Mouse (Mus musculus) spleen, adult 10 weeks (tissue): ENCODE results near the gene Herc3. TPM values are rescaled to one million over a fixed set of nuclear protein-coding genes. Genes with fewer than 3 reads are reported as not detected.

Experiments used
- polyA plus RNA-seq: library from polyadenylated mRNA; stranded (reverse); fragments of 350-450 nt; fragmentation: Illumina TruSeq; extraction: RNeasy Lipid Tissue Mini Kit (QIAGEN cat#74804); gene quantifications from one replicate; pipeline ENCODE4 v1.2.3, GENCODE M21; 2015; ENCODE audit warnings: low replicate concordance; ENCODE audit not compliant: insufficient read depth

Gene Herc3
- 49.5 TPM for polyA plus RNA-seq

DNA sequence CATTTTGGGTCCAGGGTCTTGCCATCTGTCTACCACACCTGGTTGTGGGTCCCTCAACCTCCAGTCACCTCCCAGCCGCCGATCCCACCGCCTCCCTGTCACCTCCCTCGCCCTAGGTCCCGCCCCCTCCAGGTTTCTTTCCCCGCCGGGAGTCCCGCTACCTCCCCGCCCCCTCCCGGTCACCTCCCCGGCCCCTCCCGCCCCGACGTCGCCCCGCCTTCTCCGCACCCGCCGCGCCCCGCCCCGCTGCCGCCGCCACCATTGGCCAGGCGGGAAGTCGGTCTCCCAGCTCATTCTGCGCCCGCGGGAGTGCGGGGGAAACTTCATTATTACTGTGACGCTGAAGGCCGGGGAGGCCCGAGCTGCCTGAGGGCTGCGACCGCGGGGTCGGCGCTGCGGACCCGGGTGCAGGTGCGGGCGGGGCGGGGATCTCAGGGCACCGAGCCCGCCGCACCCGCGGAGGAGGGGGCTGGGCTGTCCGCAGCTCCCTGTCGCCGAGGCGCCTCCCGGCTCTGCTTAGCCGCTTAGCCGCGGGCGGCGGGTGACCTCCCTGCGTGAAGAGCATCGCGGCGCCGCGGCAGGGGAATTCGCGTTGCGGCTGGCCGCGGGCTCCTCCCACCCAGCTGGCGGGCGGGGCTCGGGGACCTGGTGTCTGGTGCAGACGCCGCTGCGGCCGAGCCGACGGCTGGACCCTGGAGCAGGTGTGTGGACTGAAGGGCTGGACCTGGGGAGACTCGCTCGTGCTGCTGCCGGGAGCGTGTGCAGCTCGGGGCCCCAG is at the start of gene Herc3:
Gene Herc3 (plus strand): TSS at position 234 of the 778 bp plus-strand sequence.

GRCm38 (mm10) chr6:58906852-58907261 is 75.6 kb downstream of the Herc3 start, which contains the start of gene Nap1l5:
Gene Nap1l5 (minus strand): TSS chr6:58907076.

Other genes with a start within 250 kb of the Herc3 start
- 38.2 TPM for gene Abcg2, start 246.9 kb upstream of the Herc3 start, polyA plus RNA-seq
- gene Nap1l5, start 75.6 kb downstream of the Herc3 start, polyA plus RNA-seq, result 2.2 TPM
- gene Fam13a, start 193.1 kb downstream of the Herc3 start, polyA plus RNA-seq, result 3.0 TPM